Mouse (Mus musculus): ENCODE measurements around the gene Siae.
A peak's percentile ranks its signal among the peaks of the same experiment; 100 is the strongest.

Siae gene

DNA sequence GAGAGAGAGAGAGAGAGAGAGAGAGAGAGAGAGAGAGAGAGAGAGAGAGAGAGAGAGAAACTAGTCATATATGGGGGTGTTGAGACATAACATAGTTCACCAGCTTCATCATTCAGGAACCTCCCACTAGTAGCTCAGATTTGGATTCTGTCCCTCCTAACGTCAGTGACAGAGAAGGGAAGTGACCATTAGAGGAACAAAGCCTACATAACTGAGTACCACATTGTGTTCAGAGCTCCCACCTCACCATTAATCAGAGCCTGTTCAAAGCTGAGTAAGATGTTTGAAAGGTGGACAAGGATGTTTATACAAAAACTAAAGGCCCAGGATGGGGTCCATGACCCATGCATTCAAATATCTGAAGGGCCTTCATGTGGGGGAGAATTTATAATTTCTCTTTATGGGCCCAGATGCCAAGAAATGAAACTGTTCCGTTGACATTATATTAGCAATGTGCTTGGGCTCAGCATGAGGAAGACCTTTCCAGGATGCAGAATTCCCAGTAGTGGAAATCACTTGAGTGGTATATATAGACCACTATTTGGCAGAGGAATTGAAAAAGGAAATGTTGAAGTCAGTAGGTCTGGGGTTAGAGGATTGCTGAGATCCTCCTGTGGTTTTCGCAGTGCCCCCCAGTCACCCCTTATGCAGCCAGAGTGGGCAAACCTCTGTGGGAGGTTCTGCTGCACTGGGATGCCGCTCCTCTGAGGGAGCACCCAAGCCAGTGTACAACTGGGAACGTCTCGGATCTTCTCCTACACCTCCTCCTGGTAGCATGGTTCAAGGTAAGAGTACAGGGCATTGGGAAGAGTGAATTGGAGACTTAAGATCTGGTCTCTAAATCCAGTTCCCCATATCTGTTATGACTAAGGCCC lies 14.6 kb upstream of the Siae start:
- no peak for DNase-seq

DNA sequence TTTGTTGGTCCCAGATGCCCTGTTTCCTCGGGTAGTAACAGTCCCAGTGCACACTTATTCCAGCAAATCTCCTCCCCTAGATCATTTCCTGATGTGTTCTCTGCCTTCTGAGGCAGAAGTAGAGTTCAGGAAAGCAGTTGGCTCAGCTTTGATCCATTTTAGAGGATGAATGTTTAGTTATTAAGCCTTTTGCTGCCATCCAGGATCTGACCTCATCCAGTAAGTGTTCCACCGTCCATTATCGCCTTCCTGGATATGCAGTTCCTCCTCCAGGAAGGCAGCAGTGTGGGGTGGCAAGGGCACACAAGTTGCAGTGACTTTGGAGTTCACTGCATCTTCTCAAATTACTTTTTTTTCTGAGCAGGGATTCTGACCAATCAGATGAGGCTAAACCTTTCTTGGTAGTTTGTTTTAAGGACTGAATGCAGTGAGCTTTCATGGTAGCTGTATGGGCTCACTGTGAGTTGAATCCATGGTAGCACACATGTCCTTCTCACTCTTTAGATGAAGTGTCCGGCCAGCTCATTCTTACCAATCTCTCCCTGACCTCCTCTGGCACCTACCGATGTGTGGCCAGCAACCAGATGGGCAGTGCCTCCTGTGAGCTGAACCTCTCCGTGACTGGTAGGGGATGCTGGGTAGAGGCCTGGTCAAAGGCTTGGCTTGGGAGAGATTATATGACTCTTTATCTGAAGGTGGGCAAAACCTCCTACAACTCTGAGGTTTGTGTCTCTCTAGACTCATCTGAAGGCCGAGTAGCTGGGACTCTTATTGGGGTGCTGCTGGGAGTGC lies 13.5 kb upstream of the Siae start:
- no peak for DNase-seq

DNA sequence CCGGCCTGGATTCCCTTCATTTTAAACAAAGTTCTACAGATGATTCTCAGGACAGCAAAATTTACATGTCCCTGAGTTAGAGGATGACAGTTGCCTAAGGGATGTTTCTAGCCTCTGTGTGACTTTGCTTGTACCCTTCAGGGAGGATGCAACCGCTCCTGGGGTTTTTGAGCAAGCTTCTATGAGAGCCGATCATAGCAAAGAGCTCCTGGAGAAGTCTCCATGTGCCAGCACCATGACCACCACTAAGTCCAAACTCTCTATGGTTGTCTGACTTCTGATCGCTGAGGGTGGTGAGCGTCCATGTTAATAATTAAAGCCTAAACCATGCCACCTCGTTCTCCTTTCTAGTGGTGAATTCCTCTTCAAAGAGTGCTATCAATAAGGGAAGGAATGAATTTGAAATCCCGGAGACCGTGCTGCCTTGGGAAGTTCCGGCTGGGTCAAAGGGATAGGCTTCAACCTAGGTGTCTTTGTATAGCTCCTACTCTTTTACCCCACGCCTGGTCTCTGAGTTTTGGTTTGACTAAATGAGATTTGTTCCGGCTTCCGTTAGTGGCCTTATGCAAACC lies 11.5 kb upstream of the Siae start:
- peak; percentile 29 for DNase-seq

DNA sequence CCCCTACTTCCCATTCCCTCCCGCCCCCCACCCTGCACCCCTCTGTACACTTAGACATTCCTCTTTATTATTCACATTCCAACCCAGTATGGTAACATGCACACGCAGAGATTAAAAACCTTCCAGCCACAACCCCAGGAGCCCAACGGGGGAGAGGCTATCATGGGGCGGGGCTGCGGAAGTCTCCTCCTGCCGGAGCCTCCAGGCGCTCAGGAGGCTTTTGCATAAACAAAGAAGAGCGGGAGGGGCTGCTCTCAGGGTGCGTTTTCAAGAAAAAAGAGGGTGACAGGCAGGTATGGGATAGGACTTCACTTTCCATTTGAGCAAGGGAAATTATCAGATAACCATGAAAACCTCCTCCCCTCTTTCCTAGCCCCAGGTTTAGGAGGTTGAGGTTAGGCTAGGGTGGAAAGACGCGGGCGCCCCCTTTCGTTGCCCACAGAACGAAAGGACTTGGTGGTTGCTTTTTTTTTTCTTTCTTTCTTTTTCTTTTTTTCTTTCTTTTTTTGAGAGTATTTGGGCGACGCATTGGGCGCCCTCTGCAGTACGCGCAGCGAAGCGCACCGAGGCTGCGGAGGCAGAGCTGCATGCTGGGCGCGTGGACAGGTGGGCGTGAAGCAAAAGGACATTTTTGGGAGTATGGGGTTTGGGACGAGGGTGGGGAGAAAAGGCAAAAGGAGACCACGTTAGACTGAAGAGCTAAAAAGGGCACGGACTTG lies 10.9 kb upstream of the Siae start:
- DNase-seq: peak; percentile 78

DNA sequence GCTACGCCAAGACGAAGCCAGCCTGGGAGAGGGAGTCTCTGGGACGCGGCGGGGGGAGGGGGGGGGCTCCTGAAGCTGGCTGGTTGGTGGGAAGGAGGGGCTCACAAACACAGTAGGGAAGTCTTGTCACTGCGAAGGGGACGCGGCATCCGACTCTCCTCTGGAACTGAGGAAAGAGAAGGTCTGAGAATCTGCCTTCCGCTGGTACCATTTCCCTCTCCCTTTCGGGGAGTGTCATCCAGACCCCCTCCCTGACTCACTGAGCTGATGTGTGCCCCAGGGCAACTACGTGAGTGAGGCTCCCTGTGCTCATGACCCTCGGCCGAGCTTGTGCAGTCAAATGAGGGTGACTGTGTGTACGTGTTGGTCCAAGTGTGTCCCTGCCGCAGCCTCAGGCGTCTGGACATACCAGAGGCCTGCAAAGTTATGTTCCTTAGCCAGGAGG lies 10.3 kb upstream of the Siae start:
- DNase-seq: no peak

DNA sequence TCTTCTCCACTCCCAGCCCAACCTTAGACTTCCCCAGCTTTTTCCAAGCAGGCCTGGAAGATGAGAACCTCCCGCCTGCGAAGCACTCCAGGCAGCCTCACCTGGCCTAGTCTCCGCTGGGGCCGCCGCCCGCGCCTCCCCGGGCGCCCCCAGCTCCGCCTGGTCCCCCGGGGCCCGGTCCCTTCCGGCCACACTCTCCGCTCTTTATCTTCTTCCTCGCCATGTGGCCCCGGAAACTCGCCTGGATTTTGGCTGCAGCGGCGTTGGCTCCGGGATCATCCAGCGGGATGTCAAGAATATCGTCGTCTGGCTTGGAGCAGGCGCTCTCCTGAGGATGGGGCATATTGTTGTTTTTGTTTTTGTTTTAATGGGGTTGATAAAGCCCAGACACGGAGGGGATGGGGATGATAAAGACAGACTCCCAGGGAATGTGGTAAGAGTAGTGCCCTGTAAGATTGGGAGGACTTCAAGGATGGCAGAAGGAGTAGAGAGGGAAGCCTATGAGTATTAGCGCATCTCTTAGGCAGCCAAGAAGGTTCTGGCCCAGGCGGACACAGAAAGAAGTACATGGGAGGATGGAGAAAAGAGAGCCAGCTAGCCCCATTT lies 9.5 kb upstream of the Siae start:
- no peak for DNase-seq

DNA sequence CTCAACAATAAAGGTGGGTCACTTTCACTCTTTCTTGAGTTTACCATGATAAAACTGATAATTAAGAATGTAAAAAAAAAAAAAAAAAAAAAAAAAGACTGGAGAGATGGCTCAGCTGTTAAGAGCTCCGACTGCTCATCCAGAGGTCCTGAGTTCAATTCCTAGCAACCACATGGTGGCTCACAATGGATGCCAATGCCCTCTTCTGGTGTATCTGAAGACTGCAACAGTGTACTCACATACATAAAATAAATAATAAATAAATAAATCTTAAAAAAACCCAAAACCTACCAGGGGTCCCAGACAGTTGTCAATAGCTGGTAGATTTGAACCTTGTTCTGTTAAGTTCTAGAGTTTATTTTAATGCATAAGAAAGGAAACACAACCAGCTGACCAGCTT lies 8.6 kb upstream of the Siae start:
- DNase-seq: no peak

DNA sequence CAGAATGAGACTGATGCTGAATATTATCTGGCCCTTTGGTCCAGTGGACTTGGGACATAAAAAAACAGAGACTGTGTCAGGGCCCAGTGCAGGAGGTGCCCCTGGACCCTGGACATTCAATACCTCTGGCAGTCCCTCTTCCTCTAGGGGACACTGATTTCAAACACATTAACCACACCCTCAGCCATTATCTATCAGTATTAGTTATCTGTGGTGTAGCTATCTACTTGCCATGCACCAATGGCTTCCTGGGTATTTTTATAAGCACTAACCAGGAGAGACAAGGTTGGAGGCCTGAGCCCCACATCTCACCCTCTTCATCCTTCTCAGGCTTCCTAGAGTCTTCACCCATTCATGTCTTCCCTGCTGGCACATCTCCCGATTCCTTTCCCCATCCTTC lies 5.1 kb upstream of the Siae start:
- DNase-seq: no peak

DNA sequence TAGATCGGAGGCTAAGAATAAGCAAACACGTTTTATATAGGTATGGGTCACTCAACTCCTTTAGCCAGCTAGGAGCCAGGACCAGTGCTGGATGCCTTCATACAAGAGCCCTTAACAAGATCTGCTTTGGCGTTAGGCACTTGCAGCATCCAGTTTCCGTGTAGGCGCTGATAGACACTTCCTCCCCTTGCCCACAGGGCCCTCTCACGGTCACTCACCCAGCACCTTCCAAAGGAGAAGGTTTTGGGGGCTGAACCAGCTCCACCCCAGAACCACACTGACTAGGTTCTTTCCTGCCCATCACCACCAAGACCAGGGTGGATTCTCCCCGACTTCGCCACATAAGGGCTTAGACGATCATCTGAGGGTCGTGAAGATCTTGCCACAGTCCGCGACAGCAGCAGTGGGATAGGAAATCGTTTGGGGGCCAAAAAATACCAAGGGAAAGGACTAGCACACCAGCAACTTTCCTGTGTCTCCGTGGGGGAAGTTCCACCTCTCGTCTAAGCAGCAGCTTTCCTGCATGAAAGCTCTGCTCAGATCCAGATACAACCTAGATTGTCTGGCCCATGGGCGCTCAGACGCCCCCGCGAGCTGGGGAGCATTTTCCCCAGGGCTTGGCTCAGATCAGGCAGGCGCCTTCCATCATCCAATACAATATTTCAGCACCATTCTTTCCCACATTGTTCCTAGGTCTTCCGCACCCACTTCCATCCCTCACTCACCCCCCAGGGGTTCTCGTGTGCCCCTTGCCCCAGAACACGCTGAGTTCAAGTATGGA lies 3.6 kb upstream of the Siae start:
- DNase-seq: no peak

DNA sequence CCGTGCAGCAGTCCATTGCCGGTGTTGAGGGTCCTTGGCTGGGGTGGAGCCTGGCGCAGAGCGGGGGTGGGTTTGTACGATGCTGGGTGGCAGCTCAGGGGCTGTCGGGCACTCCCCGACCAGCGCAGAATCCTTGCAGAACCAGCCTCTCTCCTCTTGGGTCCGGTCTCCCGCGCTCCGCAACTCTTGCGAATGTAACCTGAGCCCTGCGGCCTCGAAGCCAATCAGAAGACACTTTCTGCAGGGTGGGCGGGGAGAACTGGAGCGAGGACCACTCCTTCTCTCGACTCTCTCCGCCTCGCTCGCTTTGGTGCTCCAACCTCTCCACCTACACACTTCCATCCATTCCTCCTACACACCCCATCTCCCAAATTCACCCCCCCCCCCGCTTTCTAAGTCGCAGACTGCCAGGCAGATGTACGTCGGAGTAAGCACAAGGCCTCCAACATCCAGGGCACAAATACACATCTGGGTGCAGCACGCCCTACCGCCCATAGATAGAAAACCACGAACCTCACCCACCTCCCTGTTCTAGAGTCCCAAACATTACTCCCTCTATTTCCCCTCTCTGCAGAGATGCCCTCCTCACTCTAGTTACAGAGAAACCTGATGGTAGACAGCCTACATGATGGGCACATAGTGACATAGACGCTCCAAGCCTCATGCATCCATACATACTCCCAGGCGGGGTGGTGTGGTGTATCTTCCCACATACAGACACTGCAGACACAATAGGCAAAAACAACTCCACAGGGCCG lies 2.8 kb upstream of the Siae start, which contains the start of gene Nrgn:
Nrgn (minus strand) TSS at position 369 of the 758 bp plus-strand sequence.
- peak; percentile 91 for DNase-seq

DNA sequence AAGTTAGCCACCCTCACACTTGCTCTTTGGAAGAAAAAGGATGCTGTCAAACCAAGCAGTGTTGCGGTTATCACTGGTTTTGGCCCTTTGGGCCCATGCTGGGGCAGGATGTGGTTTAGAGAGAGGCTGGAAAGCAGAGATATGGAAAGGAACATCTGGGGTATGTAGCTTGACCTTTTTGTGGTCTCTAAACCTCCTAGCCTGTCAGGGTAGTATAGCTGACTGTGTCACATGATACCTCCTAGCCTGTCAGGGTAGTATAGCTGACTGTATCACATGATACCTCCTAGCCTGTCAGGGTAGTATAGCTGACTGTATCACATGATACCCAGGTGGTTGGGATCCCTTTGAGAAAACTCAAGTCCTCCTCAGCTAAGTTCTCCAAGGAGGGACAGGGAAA lies 1.2 kb upstream of the Siae start:
- DNase-seq: no peak

DNA sequence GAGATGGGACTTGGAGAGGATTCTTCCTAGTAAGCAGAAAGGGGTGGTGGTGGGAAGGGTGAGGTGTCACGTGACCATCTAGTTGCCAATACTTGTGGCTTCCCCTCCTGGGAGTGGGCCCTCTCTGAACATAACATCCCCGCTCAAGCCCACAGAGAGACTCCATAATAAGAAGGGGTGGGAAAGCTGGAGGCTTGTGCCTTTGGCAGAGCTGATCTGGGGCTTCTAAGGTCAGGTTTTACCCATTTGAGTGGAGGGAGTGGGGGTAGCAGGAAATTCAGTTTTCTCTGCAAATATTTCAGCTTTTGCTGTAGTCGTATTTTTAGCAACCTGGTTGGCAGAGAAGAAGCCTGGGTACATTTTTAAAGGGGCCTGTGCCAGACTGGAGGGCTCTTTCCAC lies 868 bp downstream of the Siae start:
- DNase-seq: no peak

DNA sequence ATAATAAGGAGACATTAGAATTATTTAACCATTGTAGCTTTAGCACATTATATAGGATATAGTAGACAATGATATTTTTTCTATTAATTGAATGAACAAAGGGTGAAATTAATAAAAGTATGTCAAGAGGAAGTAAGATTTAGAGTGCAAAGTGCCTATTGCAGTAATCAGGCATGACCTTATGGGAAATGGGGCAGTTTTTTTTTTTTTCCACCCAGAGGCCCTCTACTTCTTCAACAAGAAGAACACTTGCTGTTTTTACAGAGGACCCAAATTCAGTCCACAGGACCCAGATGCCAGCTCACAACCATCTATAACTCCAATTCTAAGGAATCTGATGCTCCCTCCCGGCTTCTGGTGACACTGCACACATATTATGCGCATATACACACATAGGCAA lies 5.1 kb downstream of the Siae start:
- DNase-seq: no peak

DNA sequence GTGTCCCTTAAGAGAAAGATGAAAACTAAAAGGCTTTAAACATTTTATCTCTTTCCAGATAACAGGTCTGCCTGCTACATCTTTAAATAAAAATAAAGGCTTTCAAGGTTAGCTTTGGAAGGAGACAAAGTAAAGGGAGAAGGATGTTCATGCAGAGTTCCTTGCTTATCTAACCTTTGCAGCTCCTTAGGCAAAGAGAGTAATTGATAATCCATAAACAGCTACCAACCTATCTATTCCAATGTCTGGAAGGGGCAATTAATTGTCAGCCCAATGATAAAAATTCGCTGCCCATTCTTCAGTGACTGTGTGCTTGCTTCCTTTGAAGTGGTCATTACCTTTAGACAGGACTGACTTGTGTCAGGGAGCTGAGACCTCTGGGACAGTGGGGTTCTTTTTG lies 8.3 kb downstream of the Siae start:
- no peak for DNase-seq

DNA sequence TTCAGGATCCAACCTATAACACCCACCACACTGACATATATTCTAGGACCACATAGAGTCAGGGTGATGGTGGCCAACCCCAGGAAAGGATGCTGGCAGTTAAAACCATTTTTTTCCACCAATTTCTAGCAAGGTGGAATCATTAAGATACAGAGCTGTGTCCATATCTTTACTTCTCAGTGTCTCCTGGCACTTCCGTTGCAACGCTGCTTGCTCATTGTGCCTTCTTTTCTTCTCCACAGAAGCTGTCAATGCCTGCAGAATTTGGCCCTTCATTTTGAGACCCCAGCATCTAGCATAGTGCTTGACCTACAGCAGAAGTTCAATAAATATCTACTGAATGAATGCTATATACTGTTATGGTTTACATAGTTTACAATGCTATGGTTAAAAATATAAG lies 11.5 kb downstream of the Siae start:
- no peak for DNase-seq

DNA sequence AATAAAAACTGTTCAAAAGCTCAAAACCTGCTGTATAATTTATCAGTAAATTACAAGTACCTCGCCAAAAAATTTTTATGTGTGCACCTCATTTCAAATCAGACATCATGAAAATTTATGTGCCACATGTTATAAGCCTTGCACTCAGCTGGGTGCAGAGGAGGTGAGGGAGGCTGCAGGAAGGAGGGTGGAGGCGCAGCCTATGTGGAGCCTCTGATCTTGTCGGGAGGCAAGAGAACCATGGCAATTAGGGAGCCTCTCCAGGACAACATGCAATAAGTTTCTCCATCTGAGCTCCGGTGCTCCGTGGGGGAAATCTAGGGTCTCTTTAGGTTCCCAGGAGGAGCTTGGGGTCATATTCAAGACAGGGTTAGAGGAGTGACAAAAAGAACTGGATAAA lies 12.0 kb downstream of the Siae start:
- no peak for DNase-seq

DNA sequence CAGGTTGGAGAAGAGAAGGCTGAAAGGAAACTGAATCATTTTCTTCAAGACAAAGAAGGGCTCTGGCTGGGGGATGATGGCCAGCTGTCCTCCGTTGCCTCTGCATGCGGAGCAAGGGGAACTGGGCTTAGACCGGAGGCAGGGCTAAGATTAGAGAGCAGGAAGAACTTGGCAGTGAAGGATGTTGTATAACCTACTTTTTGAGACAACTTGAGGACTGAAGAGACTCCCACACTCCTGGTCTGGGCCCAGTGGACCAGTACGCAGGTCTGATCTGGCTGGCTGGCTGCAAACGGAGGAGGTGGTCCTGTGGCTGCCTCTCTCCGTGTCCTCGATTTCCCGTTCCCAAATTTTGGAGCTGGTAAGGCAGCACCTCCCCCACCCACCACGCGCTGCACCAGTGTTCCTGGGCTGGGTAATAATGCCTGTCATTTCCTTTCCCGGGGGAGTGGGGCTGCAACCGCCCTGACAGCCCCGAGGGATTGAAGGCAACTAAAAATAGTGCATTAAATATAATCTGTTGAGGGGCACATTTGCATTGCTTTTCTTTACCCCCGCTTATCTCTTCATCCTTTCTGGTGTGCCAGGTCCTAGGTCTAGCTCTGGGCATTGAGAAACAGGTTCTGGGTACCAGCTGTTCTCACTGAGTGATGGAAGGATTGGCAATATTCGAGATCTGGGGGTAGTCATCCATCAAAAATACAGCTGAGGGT lies 12.6 kb downstream of the Siae start:
- DNase-seq: peak; percentile 45

DNA sequence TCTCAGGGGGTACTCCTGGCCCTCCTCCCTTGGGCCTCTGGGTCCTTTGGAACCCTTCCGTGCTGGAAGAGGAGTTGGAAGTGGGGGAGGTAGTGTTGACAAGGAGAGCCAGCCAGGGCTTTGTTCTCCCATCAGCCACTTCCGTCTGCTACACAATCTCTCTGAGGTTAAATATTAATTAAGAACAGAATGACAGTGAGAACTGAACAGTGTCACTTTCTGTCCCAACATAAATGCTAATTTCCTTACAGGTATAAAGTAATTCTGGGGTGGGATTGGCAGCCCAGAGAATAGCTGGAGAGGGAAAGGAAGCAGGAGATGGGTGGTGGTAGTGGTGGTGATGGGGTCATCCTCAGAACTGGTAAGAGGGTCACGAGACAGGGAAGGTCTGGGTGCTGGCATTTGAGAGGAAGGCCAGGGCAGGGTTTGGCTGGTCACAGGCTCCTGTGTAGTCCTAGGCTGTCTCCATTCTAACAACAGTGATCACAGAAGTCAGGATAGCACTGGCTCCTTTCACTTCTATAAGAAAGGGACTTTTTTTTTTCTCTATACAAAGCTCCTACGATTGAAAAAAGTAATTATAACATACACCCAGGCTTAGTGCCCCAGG lies 13.2 kb downstream of the Siae start:
- peak; percentile 40 for DNase-seq

DNA sequence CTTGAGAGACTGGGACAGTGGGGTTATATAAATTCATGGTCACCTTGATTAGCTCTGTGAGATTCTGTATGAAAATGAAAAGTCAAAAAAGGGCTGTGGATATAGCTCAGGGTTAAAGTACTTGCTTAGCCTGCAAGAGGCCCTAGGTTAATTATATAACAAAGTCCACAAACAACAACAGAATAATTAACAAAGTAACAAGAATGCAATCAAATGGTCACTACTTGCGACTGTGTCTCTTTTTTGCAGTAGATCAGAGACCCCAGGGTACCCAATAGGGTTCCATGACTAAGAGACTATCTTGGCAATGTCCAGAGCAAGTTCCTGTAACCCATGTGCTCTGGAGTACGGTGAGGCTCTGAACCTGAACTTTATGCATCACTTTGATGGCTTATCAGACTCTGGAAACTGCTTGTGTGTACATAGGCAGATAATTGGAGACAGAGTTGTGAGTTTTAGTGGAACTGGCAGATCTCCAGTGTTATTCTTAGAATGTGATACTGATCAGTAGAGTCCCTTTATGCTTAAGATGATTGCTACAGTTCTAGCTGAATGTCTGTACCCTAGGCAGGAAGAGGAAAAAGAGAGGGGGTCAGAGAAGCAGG lies 13.8 kb downstream of the Siae start:
- no peak for DNase-seq

Measured in kidney, postnatal 14 days (tissue).